Mouse (Mus musculus): ENCODE measurements at regions not wholly inside any gene's neighbourhood (a gene's known extent, or its start where the extent isn't known, plus 50 kb on each side); places are given as distances from the start of the nearest gene placed in this dataset.

GRCm38 (mm10) chr2:12697209-12697608 lies 226.6 kb upstream of the Pter start:
- no peaks in the 10 kb centered on the region for H3K27me3 ChIP-seq (ENCODE audit: control insufficient read depth, insufficient read depth, low read length)
- WGBS, result 86% methylated on average over 1 of the region's 1 CpGs
- no peak overlapping the region for H3K4me3 ChIP-seq (ENCODE audit: control insufficient read depth, insufficient read depth, low read length)
- H3K36me3 ChIP-seq (ENCODE audit: control insufficient read depth, insufficient read depth, low read length), result no peaks in the 10 kb centered on the region
- TF ChIP-seq POLR2A (IDR thresholded peaks at IDR 0.05; ENCODE audit: control insufficient read depth, extremely low read depth, insufficient read depth, low read length, poor library complexity), result no peak
- TF ChIP-seq CTCF (IDR thresholded peaks at IDR 0.05; ENCODE audit: borderline replicate concordance, control insufficient read depth, extremely low read depth, insufficient read depth, low read length, poor library complexity), result no peak
- no peak overlapping the region for H3K27ac ChIP-seq (ENCODE audit: control insufficient read depth, insufficient read depth, low read length)
- no peaks in the 10 kb centered on the region for H3K4me1 ChIP-seq (replicated peaks; ENCODE audit: control insufficient read depth, insufficient read depth, low read length)
- DNase-seq, result no peak

DNA sequence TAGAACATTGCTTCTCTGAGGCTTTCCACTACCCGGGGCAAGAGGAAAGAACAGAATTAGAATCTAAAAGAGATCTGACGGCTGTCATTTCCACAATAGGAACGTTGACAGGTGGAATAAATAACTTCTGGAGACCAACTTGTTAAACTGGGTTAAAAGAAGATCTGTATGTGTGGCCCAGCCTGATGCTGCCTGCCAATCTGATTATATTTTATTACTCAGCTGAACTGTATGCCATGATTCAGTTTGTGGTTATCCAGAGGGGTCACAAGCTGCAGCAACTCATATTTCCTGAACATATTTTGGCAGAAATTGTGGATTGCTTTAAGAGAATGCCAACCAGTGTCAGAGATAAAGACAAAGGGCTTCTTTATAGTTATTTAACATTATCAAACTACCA lies 224.5 kb upstream of the Pter start:
- TF ChIP-seq CTCF (IDR thresholded peaks at IDR 0.05; ENCODE audit: borderline replicate concordance, control insufficient read depth, extremely low read depth, insufficient read depth, low read length, poor library complexity) (no peak), POLR2A (IDR thresholded peaks at IDR 0.05; ENCODE audit: control insufficient read depth, extremely low read depth, insufficient read depth, low read length, poor library complexity) (no peak)
- H3K4me1 ChIP-seq (replicated peaks; ENCODE audit: control insufficient read depth, insufficient read depth, low read length), result no peaks in the 10 kb centered on the region
- no peaks in the 10 kb centered on the region for H3K36me3 ChIP-seq (ENCODE audit: control insufficient read depth, insufficient read depth, low read length)
- no peak overlapping the region for H3K4me3 ChIP-seq (ENCODE audit: control insufficient read depth, insufficient read depth, low read length)
- H3K27ac ChIP-seq (ENCODE audit: control insufficient read depth, insufficient read depth, low read length), result no peak overlapping the region
- DNase-seq, result no peak
- H3K27me3 ChIP-seq (ENCODE audit: control insufficient read depth, insufficient read depth, low read length), result no peaks in the 10 kb centered on the region
- 75% methylated on average over 3 of the region's 3 CpGs for WGBS

- 87% methylated on average over 3 of the region's 3 CpGs for WGBS
- DNase-seq, result no peak
- Histone ChIP-seq H3K36me3 (ENCODE audit: control insufficient read depth, insufficient read depth, low read length) (no peaks in the 10 kb centered on the region), H3K27ac (ENCODE audit: control insufficient read depth, insufficient read depth, low read length) (no peak overlapping the region), H3K4me1 (replicated peaks; ENCODE audit: control insufficient read depth, insufficient read depth, low read length) (no peaks in the 10 kb centered on the region), H3K4me3 (ENCODE audit: control insufficient read depth, insufficient read depth, low read length) (no peak overlapping the region), H3K27me3 (ENCODE audit: control insufficient read depth, insufficient read depth, low read length) (no peaks in the 10 kb centered on the region)
- TF ChIP-seq CTCF (IDR thresholded peaks at IDR 0.05; ENCODE audit: borderline replicate concordance, control insufficient read depth, extremely low read depth, insufficient read depth, low read length, poor library complexity) (no peak), POLR2A (IDR thresholded peaks at IDR 0.05; ENCODE audit: control insufficient read depth, extremely low read depth, insufficient read depth, low read length, poor library complexity) (no peak)
Measured at GRCm38 (mm10) chr2:12707514-12707913, 216.3 kb upstream of the Pter start.

- peak; percentile 16 for DNase-seq
- no peak overlapping the region for H3K4me3 ChIP-seq (ENCODE audit: control insufficient read depth, insufficient read depth, low read length)
- H3K27me3 ChIP-seq (ENCODE audit: control insufficient read depth, insufficient read depth, low read length), result no peaks in the 10 kb centered on the region
- H3K36me3 ChIP-seq (ENCODE audit: control insufficient read depth, insufficient read depth, low read length), result no peaks in the 10 kb centered on the region
- no peak overlapping the region for H3K27ac ChIP-seq (ENCODE audit: control insufficient read depth, insufficient read depth, low read length)
- WGBS, result 60% methylated on average over 16 of the region's 16 CpGs
- H3K4me1 ChIP-seq (replicated peaks; ENCODE audit: control insufficient read depth, insufficient read depth, low read length), result no peaks in the 10 kb centered on the region
- TF ChIP-seq CTCF (IDR thresholded peaks at IDR 0.05; ENCODE audit: borderline replicate concordance, control insufficient read depth, extremely low read depth, insufficient read depth, low read length, poor library complexity) (no peak), POLR2A (IDR thresholded peaks at IDR 0.05; ENCODE audit: control insufficient read depth, extremely low read depth, insufficient read depth, low read length, poor library complexity) (no peak)
Measured at GRCm38 (mm10) chr2:12709156-12709923, 214.5 kb upstream of the Pter start.

- no peaks in the 10 kb centered on the region for H3K36me3 ChIP-seq (ENCODE audit: control insufficient read depth, insufficient read depth, low read length)
- 100% methylated on average over 2 of the region's 2 CpGs for WGBS
- H3K4me1 ChIP-seq (replicated peaks; ENCODE audit: control insufficient read depth, insufficient read depth, low read length), result no peaks in the 10 kb centered on the region
- no peak overlapping the region for H3K4me3 ChIP-seq (ENCODE audit: control insufficient read depth, insufficient read depth, low read length)
- H3K27me3 ChIP-seq (ENCODE audit: control insufficient read depth, insufficient read depth, low read length), result no peaks in the 10 kb centered on the region
- TF ChIP-seq POLR2A (IDR thresholded peaks at IDR 0.05; ENCODE audit: control insufficient read depth, extremely low read depth, insufficient read depth, low read length, poor library complexity) (no peak), CTCF (IDR thresholded peaks at IDR 0.05; ENCODE audit: borderline replicate concordance, control insufficient read depth, extremely low read depth, insufficient read depth, low read length, poor library complexity) (no peak)
- DNase-seq, result no peak
- H3K27ac ChIP-seq (ENCODE audit: control insufficient read depth, insufficient read depth, low read length), result no peak overlapping the region
Measured at GRCm38 (mm10) chr2:12709924-12710240, 214.0 kb upstream of the Pter start.

GRCm38 (mm10) chr2:12716124-12717012 lies 207.5 kb upstream of the Pter start:
- DNase-seq, result no peak
- no peaks in the 10 kb centered on the region for H3K27me3 ChIP-seq (ENCODE audit: control insufficient read depth, insufficient read depth, low read length)
- no peak overlapping the region for H3K4me3 ChIP-seq (ENCODE audit: control insufficient read depth, insufficient read depth, low read length)
- WGBS, result 56% methylated on average over 3 of the region's 3 CpGs
- H3K36me3 ChIP-seq (ENCODE audit: control insufficient read depth, insufficient read depth, low read length), result no peaks in the 10 kb centered on the region
- no peaks in the 10 kb centered on the region for H3K4me1 ChIP-seq (replicated peaks; ENCODE audit: control insufficient read depth, insufficient read depth, low read length)
- H3K27ac ChIP-seq (ENCODE audit: control insufficient read depth, insufficient read depth, low read length), result no peak overlapping the region
- no peak for TF ChIP-seq POLR2A (IDR thresholded peaks at IDR 0.05; ENCODE audit: control insufficient read depth, extremely low read depth, insufficient read depth, low read length, poor library complexity)
- no peak for TF ChIP-seq CTCF (IDR thresholded peaks at IDR 0.05; ENCODE audit: borderline replicate concordance, control insufficient read depth, extremely low read depth, insufficient read depth, low read length, poor library complexity)

Data from thymus, adult 2 months (tissue).